ENCODE assay signal across 8 mouse cellular contexts in the genomic region with DNA sequence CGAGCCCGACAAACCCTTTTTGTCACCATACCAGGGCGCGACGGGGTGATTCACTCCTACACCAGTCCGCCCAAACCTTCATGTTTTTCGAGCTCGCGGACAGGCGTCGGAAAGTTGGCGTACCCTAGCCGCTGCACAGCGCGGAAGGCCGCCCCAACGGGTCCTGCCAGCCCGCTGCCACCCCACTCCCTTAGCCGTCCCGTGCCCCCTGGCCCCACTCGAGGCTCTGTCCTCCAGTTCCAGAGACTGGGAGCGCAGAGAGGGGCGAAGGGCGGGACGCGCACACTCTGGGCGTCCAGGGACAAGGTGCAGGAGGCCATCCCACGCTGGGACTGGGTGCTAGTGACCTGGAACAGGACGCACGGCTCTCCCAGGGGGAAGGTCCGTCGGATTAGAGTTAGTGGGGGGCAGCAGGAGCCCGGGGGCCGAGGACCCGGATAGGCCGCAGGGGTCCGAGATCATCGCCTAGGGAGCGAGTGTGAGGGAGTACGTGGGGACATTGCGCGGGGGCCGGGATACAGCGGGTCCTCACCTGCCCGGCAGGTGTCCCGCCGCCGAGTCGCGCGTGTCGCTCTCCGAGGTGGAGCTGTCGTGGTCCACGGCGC. TPM values are rescaled to one million over a fixed set of nuclear protein-coding genes. Genes with fewer than 3 reads are reported as not detected.
DNase-seq lines count a peak whose midpoint lies in the region; ATAC-seq and TF ChIP-seq lines count a peak whose summit lies in the region.

TSS of gene Neu2 (plus strand) at position 329 of the 605 bp plus-strand sequence.

- DNase-seq in adrenal gland, adult (ENCODE audit: inconsistent age in 2 of 2, low spot score in 1 of 2): peak; percentile 13 to 50
- no peak for DNase-seq in adrenal gland, adult 8-10 months
- no peak for DNase-seq in spleen, adult 2 months (ENCODE audit: low read depth in 1 of 2, low spot score in 2 of 2)
- DNase-seq in spleen, adult 12 weeks (ENCODE audit: low spot score): no peak
- no peak for DNase-seq in gastrocnemius, postnatal 25 days
- peak; percentile 95 for DNase-seq in midbrain, embryonic 11.5 days (ENCODE audit: low spot score, missing footprints)
- DNase-seq in layer of hippocampus, adult 8-10 months (ENCODE audit: low spot score in 2 of 2): no peak

- H3K9me3 ChIP-seq in kidney, embryonic 14.5 days (ENCODE audit: control insufficient read depth, low read length): no peaks in the 10 kb centered on the region
- no peaks in the 10 kb centered on the region for H3K9me3 ChIP-seq in midbrain, embryonic 11.5 days (ENCODE audit: control insufficient read depth, low read length)

- no peak within 1 kb of the TSS for H3K27ac ChIP-seq in spleen, adult 2 months (ENCODE audit: insufficient read depth, low read length)
- H3K27ac ChIP-seq in kidney, embryonic 14.5 days (ENCODE audit: low read depth, low read length): no peak within 1 kb of the TSS
- no peak within 1 kb of the TSS for H3K27ac ChIP-seq in midbrain, embryonic 11.5 days (ENCODE audit: low read depth, low read length)

- peak within 1 kb of the TSS; percentile 59 for H3K9ac ChIP-seq in kidney, embryonic 14.5 days (ENCODE audit: low read depth, low read length)
- H3K9ac ChIP-seq in midbrain, embryonic 11.5 days (ENCODE audit: low read length): peak within 1 kb of the TSS; percentile 70

- WGBS in spleen, adult 2 months: 3% methylated on average over 56 of the region's 56 CpGs
- WGBS in kidney, embryonic 14.5 days: 2% methylated on average over 50 of the region's 56 CpGs
- 1% methylated on average over 56 of the region's 56 CpGs for WGBS in midbrain, embryonic 11.5 days

- H3K36me3 ChIP-seq in spleen, adult 2 months (ENCODE audit: control insufficient read depth, insufficient read depth, low read length): no peaks in the 10 kb centered on the region
- H3K36me3 ChIP-seq in kidney, embryonic 14.5 days (ENCODE audit: control insufficient read depth, insufficient read depth, low read length): no peaks in the 10 kb centered on the region
- no peaks in the 10 kb centered on the region for H3K36me3 ChIP-seq in midbrain, embryonic 11.5 days (ENCODE audit: control insufficient read depth, insufficient read depth, low read length)

- peak within 1 kb of the TSS; percentile 13; the same call in 1 of the 2 replicates for H3K4me3 ChIP-seq in spleen, adult 2 months (ENCODE audit: extremely low read depth, insufficient read depth, insufficient read length)
- peak within 1 kb of the TSS; percentile 71 for H3K4me3 ChIP-seq in kidney, embryonic 14.5 days (ENCODE audit: low read length)
- H3K4me3 ChIP-seq in midbrain, embryonic 11.5 days (ENCODE audit: low read depth, low read length): peak within 1 kb of the TSS; percentile 74

- peaks cover 3% of the 10 kb centered on the region; the same call in 1 of the 2 replicates for H3K4me1 ChIP-seq in spleen, adult 2 months (ENCODE audit: control insufficient read depth, insufficient read depth, insufficient read length)
- peaks cover 10% of the 10 kb centered on the region for H3K4me1 ChIP-seq in kidney, embryonic 14.5 days (ENCODE audit: control insufficient read depth, insufficient read depth, low read length)
- H3K4me1 ChIP-seq in midbrain, embryonic 11.5 days (ENCODE audit: control insufficient read depth, insufficient read depth, low read length): peaks cover 8% of the 10 kb centered on the region

- peaks cover 15% of the 10 kb centered on the region for H3K27me3 ChIP-seq in spleen, adult 2 months (ENCODE audit: control insufficient read depth, insufficient read depth, low read length)
- H3K27me3 ChIP-seq in kidney, embryonic 14.5 days (ENCODE audit: control insufficient read depth, insufficient read depth, low read length): peaks cover 41% of the 10 kb centered on the region
- peaks cover 23% of the 10 kb centered on the region for H3K27me3 ChIP-seq in midbrain, embryonic 11.5 days (ENCODE audit: control insufficient read depth, insufficient read depth, low read length)

- peak within 1 kb of the TSS; percentile 99 for H3K4me2 ChIP-seq in kidney, embryonic 14.5 days (replicated peaks; ENCODE audit: low read depth, low read length)
- H3K4me2 ChIP-seq in midbrain, embryonic 11.5 days: peak within 1 kb of the TSS; percentile 99

- peak; percentile 37 for ATAC-seq in kidney, embryonic 14.5 days (ENCODE audit: low FRiP score, low TSS enrichment)
- peak; percentile 40 for ATAC-seq in midbrain, embryonic 11.5 days (ENCODE audit: low FRiP score)

- TF ChIP-seq CTCF in spleen, adult 2 months (IDR thresholded peaks at IDR 0.05; ENCODE audit: extremely low read depth, insufficient read depth, insufficient read length, insufficient replicate concordance): no peak

- TF ChIP-seq POLR2A in spleen, adult 2 months (IDR thresholded peaks at IDR 0.05; ENCODE audit: low read depth, low read length): no peak

RNA-seq across cellular contexts. Expression of gene Neu2, which starts in this region (rescaled TPM):
- total RNA-seq in adrenal gland, adult 8-10 months (2022): not detected
- polyA plus RNA-seq in spleen, adult 2 months (2012; rRNA removed): 0.29 and 0.33 TPM in 2 replicates
- 10 to 100 TPM; 15.8 to 18.7 TPM for total RNA-seq in gastrocnemius, postnatal 25 days (2021)
- polyA plus RNA-seq in kidney, embryonic 14.5 days (2014; fragmentation: Nextera tagmentation; extraction: Ambion mirVana): 0.20 and 0.80 TPM in 2 replicates
- polyA plus RNA-seq in midbrain, embryonic 11.5 days (2014; fragmentation: Nextera tagmentation; extraction: Ambion mirVana): not detected in 2 replicates
- 1 to 10 TPM in 1 of 4 experiments, under 1 TPM in 2, not detected in 1; 0.85 to 1.7 (median 0.93) TPM for total RNA-seq in layer of hippocampus, adult 8-10 months (2022)

Comparison
In these comparisons a context has a peak if more than half of its experiments do, and no peak if none do; other contexts are left out.
1. RNA of gene Neu2 (total RNA-seq): 15.8 to 18.7 TPM in gastrocnemius, postnatal 25 days; 0.85 to 1.7 TPM in layer of hippocampus, adult 8-10 months and not detected in adrenal gland, adult 8-10 months; every median in the first group is over 4 times any median in the second.
2. DNase-seq: peak in adrenal gland, adult (2 of 2); none in adrenal gland, adult 8-10 months (single experiment), spleen, adult 2 months (0 of 2), spleen, adult 12 weeks (single experiment), gastrocnemius, postnatal 25 days (single experiment) and layer of hippocampus, adult 8-10 months (0 of 2).
3. Peak in ATAC-seq, H3K4me3 ChIP-seq, H3K9ac ChIP-seq and H3K4me2 ChIP-seq in kidney, embryonic 14.5 days; RNA of the gene not detected or under 1 TPM.
4. Peak in DNase-seq, ATAC-seq, H3K4me3 ChIP-seq, H3K9ac ChIP-seq and H3K4me2 ChIP-seq in midbrain, embryonic 11.5 days; RNA of the gene not detected or under 1 TPM.
5. H3K4me3 ChIP-seq: peak in every context shown above with its lines; median percentile 74 in midbrain, embryonic 11.5 days; 71 in kidney, embryonic 14.5 days; 13 in spleen, adult 2 months.